Mouse (Mus musculus) naive thymus-derived CD4-positive, alpha-beta T cell, adult 2 months (primary cell): ENCODE data around the gene Creb1.
"Not testable (repeated sequence)": the region's sequence is repeated elsewhere in the genome, so short reads cannot be mapped to it uniquely, and the experiment has no call there.

Experiments used
- DNase-seq: peaks from one replicate; pipeline ENCODE4 v3.0.0-alpha.2; 2011; ENCODE audit warnings: low read depth

Creb1 gene

GRCm38 (mm10) chr1:64618226-64618625 is 85.8 kb downstream of the Creb1 start:
- DNase-seq = peak; percentile 28

- no peak for DNase-seq
Measured at GRCm38 (mm10) chr1:64621116-64621515, 88.7 kb downstream of the Creb1 start.

GRCm38 (mm10) chr1:64623558-64624435 is 91.4 kb downstream of the Creb1 start:
- no peak for DNase-seq

- no peak for DNase-seq
Measured at GRCm38 (mm10) chr1:64625214-64625613, 92.8 kb downstream of the Creb1 start.

GRCm38 (mm10) chr1:64631526-64631925 is 99.1 kb downstream of the Creb1 start:
- DNase-seq = no peak

GRCm38 (mm10) chr1:64633237-64633636 is 100.8 kb downstream of the Creb1 start:
- no peak for DNase-seq

- no peak for DNase-seq
Measured at GRCm38 (mm10) chr1:64635624-64636023, 103.2 kb downstream of the Creb1 start.

GRCm38 (mm10) chr1:64639279-64639678 is 106.8 kb downstream of the Creb1 start:
- no peak for DNase-seq

GRCm38 (mm10) chr1:64641069-64641468 is 108.6 kb downstream of the Creb1 start:
- no peak for DNase-seq

- DNase-seq = not testable (repeated sequence)
Measured at GRCm38 (mm10) chr1:64642541-64642940, 110.1 kb downstream of the Creb1 start.

GRCm38 (mm10) chr1:64644513-64644912 is 112.1 kb downstream of the Creb1 start:
- DNase-seq = no peak

GRCm38 (mm10) chr1:64649362-64650124 is 117.1 kb downstream of the Creb1 start:
- no peak for DNase-seq

- no peak for DNase-seq
Measured at GRCm38 (mm10) chr1:64653701-64654100, 121.3 kb downstream of the Creb1 start.
